Mouse (Mus musculus) stomach, postnatal 0 days (tissue): ENCODE results near the gene Crk. TPM values are rescaled to one million over a fixed set of nuclear protein-coding genes. Genes with fewer than 3 reads are reported as not detected.

Experiments
- ATAC-seq: fragments of 200-750 bp; cut with Nextera tagmentation; 2 replicates; pipeline ENCODE4 v1.8.0; 2017; ENCODE audit not compliant: low FRiP score, low TSS enrichment
- DNase-seq: peaks from one replicate; pipeline ENCODE4 v3.0.0-alpha.2; 2016; ENCODE audit warnings: low spot score
- H3K27ac ChIP-seq: fragments of 300-500 bp; sonication (generic); replicated peaks from 2 replicates; pipeline ENCODE4 v1.5.1; 2014; ENCODE audit warnings: mild to moderate bottlenecking, control low read depth
- H3K27me3 ChIP-seq: fragments of 300-500 bp; sonication (generic); 2 replicates; pipeline ENCODE4 v1.6.1; 2014; ENCODE audit warnings: low read length; ENCODE audit not compliant: control insufficient read depth, insufficient read depth
- H3K36me3 ChIP-seq: fragments of 300-500 bp; sonication (generic); 2 replicates; pipeline ENCODE4 v1.6.1; 2014; ENCODE audit warnings: low read length, mixed read lengths; ENCODE audit not compliant: control insufficient read depth, insufficient read depth
- H3K4me1 ChIP-seq: fragments of 300-500 bp; sonication (generic); replicated peaks from 2 replicates; pipeline ENCODE4 v1.6.1; 2014; ENCODE audit warnings: antibody characterized with exemption; ENCODE audit not compliant: control insufficient read depth, insufficient read depth
- H3K4me2 ChIP-seq: fragments of 300-500 bp; sonication (generic); replicated peaks from 2 replicates; pipeline ENCODE4 v1.6.1; 2014; ENCODE audit warnings: low read depth, mild to moderate bottlenecking, control low read depth, moderate library complexity
- H3K4me3 ChIP-seq: fragments of 300-500 bp; sonication (generic); 2 replicates; pipeline ENCODE4 v1.5.1; 2014; ENCODE audit warnings: low read depth, low read length, control low read depth
- H3K9ac ChIP-seq: fragments of 300-500 bp; sonication (generic); 2 replicates; pipeline ENCODE4 v1.6.1; 2014; ENCODE audit warnings: mild to moderate bottlenecking, low read length, control low read depth, mixed read lengths
- H3K9me3 ChIP-seq: fragments of 300-500 bp; sonication (generic); 2 replicates; pipeline ENCODE4 v1.6.1; 2016; ENCODE audit warnings: low read length; ENCODE audit not compliant: control insufficient read depth
- CTCF ChIP-seq: IDR thresholded peaks from 2 replicates; pipeline ENCODE4 v1.5.1; 2016; ENCODE audit warnings: antibody characterized with exemption, low read depth, mild to moderate bottlenecking, moderate library complexity
- EP300 ChIP-seq: optimal IDR thresholded peaks from 2 replicates; pipeline ENCODE3; 2016; ENCODE audit warnings: antibody characterized with exemption
- WGBS: fragments of 180-500 bp; shearing (Covaris S2); extraction: QIAGEN DNeasy Blood & Tissue Kit; methylation state at CpG from one replicate; pipeline ENCODE4 v1.1.7; 2014; 5-methylcytosine and 5-hydroxymethylcytosine counted together
- polyA plus RNA-seq: library from polyadenylated mRNA; unstranded; fragments of >200 nt; fragmentation: Nextera tagmentation; extraction: Ambion mirVana; gene quantifications from 2 replicates; pipeline ENCODE4 v1.2.1, GENCODE M21; 2015

Gene Crk
- polyA plus RNA-seq, 1 experiment from 2014 or later, result 68.8 TPM

DNA sequence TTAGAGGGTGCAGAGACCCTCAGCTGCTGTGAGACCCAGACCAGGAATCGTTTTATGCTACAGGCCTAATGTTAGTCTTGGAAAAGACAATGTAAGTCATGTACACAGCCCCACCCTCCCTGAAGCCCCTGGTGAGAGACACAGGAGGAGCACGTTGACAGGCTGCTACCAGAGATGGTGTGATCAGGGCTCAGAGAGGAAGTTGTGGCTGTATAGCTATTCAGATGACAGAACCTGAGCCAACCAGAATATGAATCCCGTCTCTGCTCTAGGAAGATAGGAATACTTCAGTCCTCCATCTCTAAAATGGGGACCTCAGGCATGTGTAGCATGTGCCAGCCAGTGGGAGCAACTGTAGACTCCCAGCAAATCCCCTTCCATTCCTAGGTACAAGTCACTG lies 10.4 kb upstream of the Crk start:
- 83% methylated on average over 3 of the region's 3 CpGs for WGBS
- Histone ChIP-seq H3K4me1 (no peaks in the 10 kb centered on the region), H3K27ac (no peak overlapping the region), H3K4me3 (no peak overlapping the region), H3K36me3 (peaks cover 49% of the 10 kb centered on the region), H3K9ac (no peak overlapping the region), H3K4me2 (no peak overlapping the region), H3K9me3 (no peaks in the 10 kb centered on the region), H3K27me3 (no peaks in the 10 kb centered on the region)
- DNase-seq (no peak), ATAC-seq (no peak)
- no peak for TF ChIP-seq EP300

DNA sequence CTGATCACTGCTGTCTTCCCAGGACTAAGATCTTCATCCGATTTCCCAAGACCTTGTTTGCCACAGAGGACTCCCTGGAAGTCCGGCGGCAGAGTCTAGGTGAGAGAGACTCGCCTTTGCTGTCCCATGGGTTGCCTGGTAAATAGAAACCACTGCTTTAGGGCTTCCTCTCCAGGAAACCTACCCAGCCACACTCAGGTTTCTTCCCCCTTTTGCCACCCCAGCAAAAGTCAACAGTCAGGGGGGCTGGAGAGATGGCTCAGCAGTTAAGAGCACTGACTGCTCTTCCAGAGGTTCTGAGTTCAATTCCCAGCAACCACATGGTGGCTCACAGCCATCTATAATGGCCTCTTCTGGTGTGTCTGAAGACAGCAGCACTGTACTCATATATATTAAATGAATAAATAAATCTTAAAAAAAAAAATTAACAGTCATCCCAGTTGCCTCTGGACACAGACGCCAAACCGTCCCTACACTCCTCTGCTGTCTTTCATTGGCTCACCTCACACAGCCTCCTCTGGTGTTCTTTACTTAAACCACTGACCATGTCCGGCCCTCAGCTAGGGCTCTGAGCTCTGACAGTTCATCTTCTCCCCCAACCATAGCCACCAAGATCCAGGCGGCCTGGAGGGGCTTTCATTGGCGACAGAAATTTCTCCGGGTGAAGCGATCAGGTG lies 9.7 kb upstream of the Crk start:
- 81% methylated on average over 11 of the region's 11 CpGs for WGBS
- DNase-seq, result no peak
- Histone ChIP-seq H3K4me1 (no peaks in the 10 kb centered on the region), H3K4me2 (no peak overlapping the region), H3K9ac (no peak overlapping the region), H3K27me3 (no peaks in the 10 kb centered on the region), H3K36me3 (peaks cover 47% of the 10 kb centered on the region), H3K4me3 (no peak overlapping the region), H3K27ac (no peak overlapping the region), H3K9me3 (no peaks in the 10 kb centered on the region)
- no peak for ATAC-seq
- TF ChIP-seq EP300 (no peak), CTCF (no peak)

DNA sequence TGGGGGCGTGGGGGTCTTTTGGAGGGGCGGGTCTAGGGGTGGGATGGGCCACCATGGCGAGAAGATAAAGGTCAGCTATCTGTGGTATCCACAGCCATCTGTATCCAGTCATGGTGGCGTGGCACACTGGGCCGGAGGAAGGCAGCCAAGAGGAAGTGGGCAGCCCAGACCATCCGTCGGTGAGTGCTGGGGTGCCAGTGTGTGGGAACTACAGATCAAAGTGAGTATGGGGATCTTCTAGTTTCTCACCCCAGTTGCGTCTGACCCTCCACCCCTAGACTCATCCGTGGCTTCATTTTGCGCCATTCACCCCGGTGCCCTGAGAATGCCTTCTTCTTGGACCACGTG lies 9.2 kb upstream of the Crk start:
- Histone ChIP-seq H3K9me3 (no peaks in the 10 kb centered on the region), H3K4me3 (no peak overlapping the region), H3K9ac (no peak overlapping the region), H3K27ac (no peak overlapping the region), H3K36me3 (peaks cover 45% of the 10 kb centered on the region), H3K4me1 (no peaks in the 10 kb centered on the region), H3K4me2 (no peak overlapping the region), H3K27me3 (no peaks in the 10 kb centered on the region)
- TF ChIP-seq EP300, result no peak
- no peak for TF ChIP-seq CTCF
- WGBS, result 88% methylated on average over 12 of the region's 12 CpGs
- DNase-seq (no peak), ATAC-seq (no peak)

GRCm38 (mm10) chr11:75671426-75672180 lies 7.5 kb upstream of the Crk start:
- Histone ChIP-seq H3K4me2 (no peak overlapping the region), H3K9ac (no peak overlapping the region), H3K9me3 (no peaks in the 10 kb centered on the region), H3K4me3 (no peak overlapping the region), H3K27me3 (no peaks in the 10 kb centered on the region), H3K36me3 (peaks cover 42% of the 10 kb centered on the region), H3K4me1 (no peaks in the 10 kb centered on the region), H3K27ac (no peak overlapping the region)
- no peak for DNase-seq
- no peak for ATAC-seq
- WGBS, result 79% methylated on average over 22 of the region's 22 CpGs
- TF ChIP-seq CTCF (no peak), EP300 (no peak)

DNA sequence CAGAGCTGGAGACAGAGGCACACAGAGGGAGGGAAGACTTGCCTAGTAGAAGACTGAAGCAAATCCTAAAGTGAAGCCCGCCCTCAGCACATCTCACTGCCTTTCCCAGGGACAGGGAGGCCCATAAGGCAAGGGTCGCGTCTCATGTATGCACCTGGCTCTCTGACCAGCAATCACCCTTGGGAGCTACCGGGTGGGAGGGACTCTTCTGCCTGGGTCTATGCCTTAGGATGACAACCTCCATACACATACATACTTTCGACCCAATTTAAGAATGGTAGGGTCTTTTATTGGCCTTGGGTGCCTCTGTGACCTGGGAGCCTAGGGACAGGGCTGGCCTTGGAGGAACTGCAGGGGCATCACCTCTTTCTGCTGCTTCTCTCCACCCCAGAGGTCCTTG lies 5.6 kb upstream of the Crk start:
- H3K36me3 ChIP-seq, result peaks cover 32% of the 10 kb centered on the region
- no peak for DNase-seq

DNA sequence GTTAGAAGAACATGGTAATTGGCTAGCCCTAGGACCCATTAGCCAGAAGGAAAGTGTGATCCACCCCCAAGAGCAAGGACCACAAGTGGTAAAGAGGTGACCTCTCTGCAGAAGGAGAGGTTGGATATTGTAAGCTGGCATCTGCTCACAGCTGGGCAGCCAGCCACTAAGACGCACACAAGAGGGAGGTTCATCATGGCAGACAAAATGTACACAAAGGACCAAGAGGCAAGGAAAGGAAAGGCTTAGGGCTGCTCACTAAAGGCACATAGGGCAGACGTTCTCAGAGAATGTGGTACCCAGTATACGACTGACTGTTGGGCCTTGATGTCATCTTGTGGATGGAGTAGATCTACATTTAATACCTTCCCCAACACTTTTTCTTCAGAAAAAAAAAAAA lies 4.2 kb upstream of the Crk start:
- no peaks in the 10 kb centered on the region for H3K4me1 ChIP-seq
- no peak for TF ChIP-seq EP300
- ATAC-seq (no peak), DNase-seq (no peak)
- peaks cover 24% of the 10 kb centered on the region for H3K36me3 ChIP-seq
- 62% methylated on average over 3 of the region's 3 CpGs for WGBS
- no peak overlapping the region for H3K27ac ChIP-seq
- no peak overlapping the region for H3K4me2 ChIP-seq
- no peaks in the 10 kb centered on the region for H3K27me3 ChIP-seq
- H3K9ac ChIP-seq, result no peak overlapping the region
- H3K9me3 ChIP-seq, result no peaks in the 10 kb centered on the region
- no peak overlapping the region for H3K4me3 ChIP-seq

More for the DNA sequence above, 5.6 kb upstream of the Crk start:
- WGBS, result 89% methylated on average over 5 of the region's 5 CpGs
- ATAC-seq, result no peak
- Histone ChIP-seq H3K4me2 (no peak overlapping the region), H3K27ac (no peak overlapping the region), H3K27me3 (no peaks in the 10 kb centered on the region), H3K4me1 (no peaks in the 10 kb centered on the region), H3K9me3 (no peaks in the 10 kb centered on the region), H3K4me3 (no peak overlapping the region), H3K9ac (no peak overlapping the region)
- no peak for TF ChIP-seq CTCF
- no peak for TF ChIP-seq EP300
